Mouse (Mus musculus): Measurements from ENCODE around the gene H2-M5.

DNA sequence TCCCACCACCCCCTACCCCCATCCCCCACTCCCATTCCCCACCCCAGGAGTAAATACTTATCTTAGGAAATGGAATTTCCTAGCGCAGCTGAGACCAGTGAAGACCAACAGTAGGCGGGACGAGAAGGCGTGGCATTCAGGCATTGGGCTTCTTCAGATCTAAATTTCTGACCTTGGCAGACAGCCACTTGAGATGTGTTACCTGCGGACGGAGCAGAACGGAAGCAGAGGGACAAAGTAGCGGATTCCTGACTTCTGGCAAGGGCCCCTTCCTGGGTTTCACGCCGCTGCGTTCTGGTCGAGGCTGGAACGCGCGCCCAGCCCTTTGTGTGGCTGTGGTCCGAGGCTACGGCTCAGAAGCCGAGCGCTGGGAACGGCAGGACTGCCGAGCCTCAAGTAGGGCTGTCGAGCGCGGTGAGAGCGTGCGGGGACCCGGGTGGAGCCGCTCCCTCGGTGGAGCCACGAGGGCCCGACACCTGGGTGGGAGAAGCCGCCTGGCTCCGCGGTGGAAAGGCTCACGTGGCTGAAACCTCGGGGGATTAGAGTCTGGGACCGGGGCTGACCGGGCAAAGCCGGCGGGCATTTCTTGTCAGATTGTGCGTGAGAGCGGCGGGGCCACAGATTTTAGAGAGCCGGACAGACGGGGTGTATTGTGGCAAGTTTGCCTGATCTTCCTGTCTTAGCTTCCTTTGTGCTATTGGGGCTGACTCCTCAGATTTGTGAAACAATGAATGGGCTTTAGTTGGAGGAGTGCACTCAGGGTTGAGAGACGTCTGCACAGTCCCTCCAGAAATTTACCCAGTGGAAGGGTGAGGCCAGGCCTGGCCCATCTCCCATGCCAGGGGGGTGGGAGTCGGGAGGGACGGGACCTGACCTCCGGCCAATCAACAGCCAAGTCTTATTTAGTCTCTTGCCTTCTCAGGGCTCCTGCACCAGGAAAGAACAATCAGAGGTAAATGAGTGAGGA is 13.3 kb upstream of the H2-M5 start:
- TF ChIP-seq CTCF (IDR thresholded peaks at IDR 0.05; ENCODE audit: control insufficient read depth, insufficient read depth, insufficient read length): no peak
- no peak for TF ChIP-seq USF1 (IDR thresholded peaks at IDR 0.05; ENCODE audit: low read depth)
- peak; percentile 52 for TF ChIP-seq MAX (IDR thresholded peaks at IDR 0.05)
- TF ChIP-seq CEBPB (IDR thresholded peaks at IDR 0.05; ENCODE audit: low read depth): no peak
